Mouse (Mus musculus): ENCODE data around the gene Krt80.

The Krt80 gene

DNA sequence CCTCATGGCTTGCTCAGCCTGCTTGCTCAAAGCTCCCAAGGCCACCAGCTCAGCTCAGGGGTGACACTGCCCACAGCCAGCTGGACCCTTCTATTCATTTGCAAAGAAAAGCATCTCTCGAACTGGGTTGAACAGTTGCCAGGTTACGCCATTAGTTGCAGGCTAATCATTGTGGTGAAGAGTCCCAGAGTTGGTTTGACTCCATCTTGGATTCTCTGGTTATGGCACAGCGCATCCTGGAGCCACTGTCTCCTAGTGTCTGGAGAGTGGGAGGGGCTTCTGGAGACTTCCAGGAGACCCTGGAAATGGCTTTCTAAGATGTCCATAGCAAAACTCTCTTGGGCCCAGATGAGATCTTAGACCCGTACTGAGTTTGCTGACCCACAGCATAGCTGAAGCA is 54.6 kb downstream of the Krt80 start:
- Histone ChIP-seq H3K4me1 (replicated peaks; ENCODE audit: low read depth, low read length) (peaks cover 52% of the 10 kb centered on the region), H3K36me3 (ENCODE audit: insufficient read depth, low read length) (no peaks in the 10 kb centered on the region), H3K9me3 (ENCODE audit: low read length) (no peaks in the 10 kb centered on the region), H3K4me3 (replicated peaks; ENCODE audit: low read length) (no peak overlapping the region), H3K27me3 (ENCODE audit: insufficient read depth, low read length) (no peaks in the 10 kb centered on the region)
- TF ChIP-seq POU5F1 (IDR thresholded peaks at IDR 0.05; ENCODE audit: borderline replicate concordance, low read length) (no peak), CTCF (conservative IDR thresholded peaks at IDR 0.05; ENCODE audit: low read length) (no peak), NANOG (IDR thresholded peaks at IDR 0.05; ENCODE audit: borderline replicate concordance, low read length) (no peak)

DNA sequence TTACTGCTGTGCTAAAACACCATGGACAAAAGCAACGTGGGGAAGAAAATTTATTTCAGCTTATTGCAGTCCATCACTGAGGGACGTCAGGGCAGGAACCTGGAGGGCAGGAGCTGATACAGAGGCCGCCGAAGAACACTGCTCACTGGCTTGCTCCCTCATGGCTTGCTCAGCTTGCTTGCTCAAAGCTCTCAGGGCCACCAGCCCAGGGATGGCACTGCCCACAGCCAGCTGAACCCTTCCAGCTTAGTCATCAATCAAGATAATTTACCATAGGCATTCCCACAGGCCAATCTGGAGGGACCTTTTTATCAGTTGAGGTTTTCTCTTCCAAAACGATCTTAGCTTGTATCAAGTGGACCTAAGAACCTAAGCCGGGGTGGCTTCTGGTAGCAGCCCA is 58.0 kb downstream of the Krt80 start:
- Histone ChIP-seq H3K27me3 (ENCODE audit: insufficient read depth, low read length) (no peaks in the 10 kb centered on the region), H3K36me3 (ENCODE audit: insufficient read depth, low read length) (no peaks in the 10 kb centered on the region), H3K4me1 (replicated peaks; ENCODE audit: low read depth, low read length) (peaks cover 32% of the 10 kb centered on the region), H3K4me3 (replicated peaks; ENCODE audit: low read length) (no peak overlapping the region), H3K9me3 (ENCODE audit: low read length) (no peaks in the 10 kb centered on the region)
- TF ChIP-seq CTCF (conservative IDR thresholded peaks at IDR 0.05; ENCODE audit: low read length), result no peak
- no peak for TF ChIP-seq NANOG (IDR thresholded peaks at IDR 0.05; ENCODE audit: borderline replicate concordance, low read length)
- TF ChIP-seq POU5F1 (IDR thresholded peaks at IDR 0.05; ENCODE audit: borderline replicate concordance, low read length), result no peak

DNA sequence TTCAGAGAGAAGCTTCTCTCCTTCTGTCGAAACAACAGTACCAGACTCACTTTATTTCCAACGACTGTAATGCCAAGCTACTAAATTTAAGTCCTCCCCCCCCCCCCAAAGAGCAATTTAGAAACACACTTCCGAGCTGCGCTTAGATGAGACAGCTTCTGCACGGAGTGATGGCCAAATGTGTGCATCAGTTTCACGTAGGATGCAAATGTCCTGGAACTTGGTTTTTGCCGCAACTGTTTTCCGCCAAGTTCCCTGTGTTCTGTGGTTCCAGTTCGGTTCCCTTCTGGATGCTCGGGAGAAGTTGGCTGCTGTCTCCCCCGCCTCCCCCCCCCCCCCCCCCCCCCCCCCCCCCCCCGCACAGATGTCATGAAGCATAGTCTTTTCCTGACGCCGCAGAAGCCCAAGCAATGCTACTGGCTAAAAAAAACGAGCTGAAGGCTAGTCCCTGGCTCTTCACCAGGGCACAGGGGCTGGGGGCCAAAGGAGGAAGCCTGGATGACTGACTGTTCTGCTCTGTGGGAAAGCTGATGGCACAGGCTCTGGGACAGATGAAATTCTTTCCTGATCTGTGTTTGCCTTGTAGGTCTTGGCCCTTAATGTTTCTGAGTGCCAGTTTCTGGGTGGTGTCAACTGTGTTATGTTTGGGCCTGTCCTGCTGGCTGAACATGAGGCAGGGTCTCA is 58.7 kb downstream of the Krt80 start:
- Histone ChIP-seq H3K4me1 (replicated peaks; ENCODE audit: low read depth, low read length) (peaks cover 24% of the 10 kb centered on the region), H3K4me3 (replicated peaks; ENCODE audit: low read length) (no peak overlapping the region), H3K27me3 (ENCODE audit: insufficient read depth, low read length) (no peaks in the 10 kb centered on the region), H3K36me3 (ENCODE audit: insufficient read depth, low read length) (no peaks in the 10 kb centered on the region), H3K9me3 (ENCODE audit: low read length) (no peaks in the 10 kb centered on the region)
- TF ChIP-seq NANOG (IDR thresholded peaks at IDR 0.05; ENCODE audit: borderline replicate concordance, low read length) (no peak), POU5F1 (IDR thresholded peaks at IDR 0.05; ENCODE audit: borderline replicate concordance, low read length) (no peak), CTCF (conservative IDR thresholded peaks at IDR 0.05; ENCODE audit: low read length) (no peak)

DNA sequence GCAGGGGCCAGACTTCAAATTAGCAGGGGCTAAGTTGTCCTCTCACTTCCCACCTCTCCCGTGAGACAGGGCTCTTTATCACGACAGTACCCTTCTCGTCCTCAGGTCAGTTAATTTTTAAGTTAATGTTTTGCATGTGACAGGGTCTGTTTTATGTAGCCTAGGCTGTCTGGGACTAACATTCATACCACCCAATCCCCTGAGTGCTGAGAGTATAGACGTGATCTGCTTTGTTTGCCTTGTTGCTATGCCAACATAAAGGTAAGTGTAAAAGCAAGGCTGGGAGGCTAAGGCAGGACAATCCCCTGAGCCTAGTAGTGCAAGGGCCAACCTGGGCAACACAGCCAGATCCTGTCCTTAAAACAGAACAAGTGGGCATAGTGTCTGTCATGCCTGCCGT is 60.5 kb downstream of the Krt80 start:
- no peaks in the 10 kb centered on the region for H3K9me3 ChIP-seq (ENCODE audit: low read length)
- no peak for TF ChIP-seq NANOG (IDR thresholded peaks at IDR 0.05; ENCODE audit: borderline replicate concordance, low read length)
- TF ChIP-seq POU5F1 (IDR thresholded peaks at IDR 0.05; ENCODE audit: borderline replicate concordance, low read length), result no peak
- TF ChIP-seq CTCF (conservative IDR thresholded peaks at IDR 0.05; ENCODE audit: low read length), result no peak

DNA sequence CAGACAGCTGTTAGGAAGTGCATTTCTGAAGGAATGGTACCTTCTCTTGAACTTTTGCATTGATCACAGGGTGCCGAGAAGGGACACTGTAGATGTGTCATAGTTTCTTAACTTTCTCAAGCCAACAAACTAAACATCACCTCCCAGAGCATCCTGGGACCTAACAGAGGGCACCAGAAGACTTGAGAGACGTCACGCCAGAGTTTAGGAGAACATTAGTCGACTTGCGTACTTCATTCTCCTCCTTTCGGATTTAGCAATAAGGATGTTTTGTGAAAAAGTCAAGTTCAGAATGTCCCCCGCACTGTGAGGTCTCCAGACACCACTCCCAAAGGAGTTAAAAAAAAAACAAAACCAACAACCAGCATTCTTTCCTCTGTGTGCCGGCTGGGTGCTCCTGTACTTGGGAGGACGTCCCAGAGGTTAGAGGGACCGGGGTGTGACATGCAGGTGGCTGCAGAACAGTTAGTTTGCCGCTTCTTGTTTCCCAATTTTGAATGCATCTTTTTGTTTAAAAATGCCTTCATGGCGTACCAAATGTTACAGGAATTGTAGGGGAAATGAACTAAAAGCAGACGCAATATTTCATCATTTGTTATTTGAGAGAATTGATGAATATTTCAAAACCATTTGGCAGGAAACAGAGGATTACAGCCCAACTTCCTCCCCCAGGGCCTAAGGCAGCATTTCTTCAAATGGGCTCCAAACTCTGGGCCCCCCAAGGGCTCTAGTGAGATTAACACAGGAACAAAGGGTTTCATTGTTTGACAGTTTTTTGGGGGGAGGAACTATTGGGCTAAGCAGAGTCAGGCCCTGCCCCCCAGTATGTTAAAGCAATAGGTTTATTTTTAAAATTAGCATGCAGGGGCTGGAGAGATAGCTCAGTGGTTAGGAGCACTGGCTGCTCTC is 61.3 kb downstream of the Krt80 start:
- Histone ChIP-seq H3K36me3 (ENCODE audit: insufficient read depth, low read length) (no peaks in the 10 kb centered on the region), H3K4me1 (replicated peaks; ENCODE audit: low read depth, low read length) (peaks cover 10% of the 10 kb centered on the region), H3K27me3 (ENCODE audit: insufficient read depth, low read length) (no peaks in the 10 kb centered on the region), H3K4me3 (replicated peaks; ENCODE audit: low read length) (no peak overlapping the region), H3K9me3 (ENCODE audit: low read length) (no peaks in the 10 kb centered on the region)
- no peak for TF ChIP-seq POU5F1 (IDR thresholded peaks at IDR 0.05; ENCODE audit: borderline replicate concordance, low read length)
- TF ChIP-seq NANOG (IDR thresholded peaks at IDR 0.05; ENCODE audit: borderline replicate concordance, low read length), result no peak
- no peak for TF ChIP-seq CTCF (conservative IDR thresholded peaks at IDR 0.05; ENCODE audit: low read length)

More for the DNA sequence above, 60.5 kb downstream of the Krt80 start:
- H3K36me3 ChIP-seq (ENCODE audit: insufficient read depth, low read length), result no peaks in the 10 kb centered on the region
- H3K4me3 ChIP-seq (replicated peaks; ENCODE audit: low read length), result no peak overlapping the region
- no peaks in the 10 kb centered on the region for H3K27me3 ChIP-seq (ENCODE audit: insufficient read depth, low read length)
- H3K4me1 ChIP-seq (replicated peaks; ENCODE audit: low read depth, low read length), result peaks cover 10% of the 10 kb centered on the region

DNA sequence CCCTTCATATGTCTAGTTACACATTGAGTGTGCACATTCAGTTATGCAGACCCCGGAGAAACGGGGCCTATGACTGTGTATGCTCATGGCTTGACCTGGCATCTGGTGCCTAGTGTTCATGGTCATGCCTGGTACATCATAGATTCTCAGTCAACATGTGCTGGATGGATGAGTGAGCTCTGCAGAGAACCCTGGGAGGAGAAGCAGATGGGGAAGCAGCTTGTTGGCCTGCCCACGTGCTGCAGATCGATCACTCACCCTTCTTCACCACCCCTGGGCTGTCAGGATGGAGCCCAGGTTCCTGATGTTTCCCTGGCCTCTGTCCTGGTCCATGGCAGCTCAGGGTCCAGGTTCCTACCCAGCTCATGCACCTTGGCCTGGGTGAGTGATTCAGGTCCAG is 63.5 kb downstream of the Krt80 start:
- Histone ChIP-seq H3K4me1 (replicated peaks; ENCODE audit: low read depth, low read length) (peaks cover 6% of the 10 kb centered on the region), H3K4me3 (replicated peaks; ENCODE audit: low read length) (no peak overlapping the region), H3K36me3 (ENCODE audit: insufficient read depth, low read length) (no peaks in the 10 kb centered on the region), H3K27me3 (ENCODE audit: insufficient read depth, low read length) (no peaks in the 10 kb centered on the region; the same call in 1 of the 2 replicates), H3K9me3 (ENCODE audit: low read length) (no peaks in the 10 kb centered on the region)
- TF ChIP-seq CTCF (conservative IDR thresholded peaks at IDR 0.05; ENCODE audit: low read length) (no peak), NANOG (IDR thresholded peaks at IDR 0.05; ENCODE audit: borderline replicate concordance, low read length) (no peak), POU5F1 (IDR thresholded peaks at IDR 0.05; ENCODE audit: borderline replicate concordance, low read length) (no peak)

DNA sequence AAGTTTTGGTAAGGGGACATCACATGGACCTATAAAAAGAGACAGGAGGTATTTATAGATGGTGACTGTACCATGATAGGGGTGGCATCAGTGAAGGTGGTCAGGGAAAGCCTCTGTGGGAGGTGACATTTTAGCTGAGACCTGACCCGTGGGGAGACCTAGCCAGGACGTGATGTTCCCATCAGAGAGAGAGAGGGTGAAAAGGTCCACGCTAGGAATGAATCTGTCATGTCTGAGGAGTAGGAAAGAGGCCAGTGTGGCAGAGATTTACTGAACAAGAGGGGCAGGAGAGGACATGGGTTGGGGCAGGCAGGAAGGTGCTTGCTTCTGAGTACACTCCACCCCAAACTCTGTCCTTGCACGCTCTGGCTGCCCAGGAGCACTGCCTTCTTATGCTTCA is 66.1 kb downstream of the Krt80 start:
- Histone ChIP-seq H3K4me3 (replicated peaks; ENCODE audit: low read length) (no peak overlapping the region), H3K27me3 (ENCODE audit: insufficient read depth, low read length) (no peaks in the 10 kb centered on the region; the same call in 1 of the 2 replicates), H3K36me3 (ENCODE audit: insufficient read depth, low read length) (no peaks in the 10 kb centered on the region), H3K4me1 (replicated peaks; ENCODE audit: low read depth, low read length) (no peaks in the 10 kb centered on the region), H3K9me3 (ENCODE audit: low read length) (no peaks in the 10 kb centered on the region)
- TF ChIP-seq CTCF (conservative IDR thresholded peaks at IDR 0.05; ENCODE audit: low read length) (no peak), POU5F1 (IDR thresholded peaks at IDR 0.05; ENCODE audit: borderline replicate concordance, low read length) (no peak), NANOG (IDR thresholded peaks at IDR 0.05; ENCODE audit: borderline replicate concordance, low read length) (no peak)

DNA sequence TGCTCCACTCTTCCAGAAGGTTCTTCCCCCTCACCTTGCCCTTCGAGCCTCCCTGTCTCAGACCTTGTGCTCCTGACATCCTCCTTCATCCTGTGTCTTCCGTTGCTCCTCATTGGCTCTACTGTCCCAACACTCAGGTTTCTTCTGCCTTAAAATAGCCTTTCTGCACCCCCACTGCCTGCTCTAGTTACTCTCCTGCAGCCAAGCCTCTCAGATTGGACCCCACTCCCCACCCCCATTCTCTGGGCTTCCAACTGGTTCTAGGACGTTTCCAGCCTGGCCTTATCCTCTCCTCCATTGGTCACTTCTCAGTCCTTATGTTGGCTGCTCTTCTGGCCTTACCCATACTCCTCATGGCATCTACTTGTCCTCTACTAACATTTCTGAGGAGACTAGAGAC is 67.8 kb downstream of the Krt80 start:
- no peaks in the 10 kb centered on the region for H3K36me3 ChIP-seq (ENCODE audit: insufficient read depth, low read length)
- no peak for TF ChIP-seq POU5F1 (IDR thresholded peaks at IDR 0.05; ENCODE audit: borderline replicate concordance, low read length)
- H3K27me3 ChIP-seq (ENCODE audit: insufficient read depth, low read length), result peaks cover 5% of the 10 kb centered on the region; the same call in 1 of the 2 replicates

More for the DNA sequence above, 67.8 kb downstream of the Krt80 start:
- no peaks in the 10 kb centered on the region for H3K9me3 ChIP-seq (ENCODE audit: low read length)
- H3K4me1 ChIP-seq (replicated peaks; ENCODE audit: low read depth, low read length), result no peaks in the 10 kb centered on the region
- no peak overlapping the region for H3K4me3 ChIP-seq (replicated peaks; ENCODE audit: low read length)

Measured in E14TG2a.4 (cell line).